9 mouse cellular contexts compared by ENCODE assay signal in genomic region chr7:121064309-121064708, GRCm38 (mm10). TPM values are rescaled to one million over a fixed set of nuclear protein-coding genes. Genes with fewer than 3 reads are reported as not detected.
DNase-seq lines count a peak whose midpoint lies in the region; ATAC-seq and TF ChIP-seq lines count a peak whose summit lies in the region.
"Had no signal": no experiment of that assay in that cellular context is flagged by ENCODE, and none has a peak within 500 bp of the region (broad histone marks: within the 10 kb centered on the region; RNA-seq: fewer than 3 reads in every experiment).

No protein-coding gene starts in this region.

- no peak overlapping the region for H3K4me3 ChIP-seq in liver, postnatal 0 days (ENCODE audit: low read depth, low read length)
- no peak overlapping the region for H3K4me3 ChIP-seq in liver, embryonic 11.5 days (ENCODE audit: low read depth, low read length)
- no peak overlapping the region for H3K4me3 ChIP-seq in stomach, postnatal 0 days (ENCODE audit: low read depth, low read length)
- no peak overlapping the region for H3K4me3 ChIP-seq in heart, embryonic 11.5 days (ENCODE audit: low read depth, low read length)
- H3K4me3 ChIP-seq: myocyte had no signal

- TF ChIP-seq CTCF in liver, postnatal 0 days (IDR thresholded peaks at IDR 0.05; ENCODE audit: low read depth) = peak; percentile 65
- TF ChIP-seq CTCF in stomach, postnatal 0 days (IDR thresholded peaks at IDR 0.05; ENCODE audit: low read depth) = peak; percentile 74

- no peak overlapping the region for H3K9ac ChIP-seq in liver, postnatal 0 days (replicated peaks)
- H3K9ac ChIP-seq in liver, embryonic 11.5 days (ENCODE audit: low read depth, low read length) = no peak overlapping the region
- H3K9ac ChIP-seq in stomach, postnatal 0 days (ENCODE audit: low read length) = no peak overlapping the region
- no peak overlapping the region for H3K9ac ChIP-seq in heart, embryonic 11.5 days (ENCODE audit: low read depth, low read length)

- no peaks in the 10 kb centered on the region for H3K4me1 ChIP-seq in liver, postnatal 0 days (ENCODE audit: insufficient read depth)
- no peaks in the 10 kb centered on the region for H3K4me1 ChIP-seq in liver, embryonic 11.5 days (replicated peaks; ENCODE audit: control insufficient read depth, insufficient read depth, low read length)
- no peaks in the 10 kb centered on the region for H3K4me1 ChIP-seq in stomach, postnatal 0 days (replicated peaks; ENCODE audit: control insufficient read depth, insufficient read depth)
- H3K4me1 ChIP-seq in heart, embryonic 11.5 days (ENCODE audit: control insufficient read depth, insufficient read depth, low read length) = no peaks in the 10 kb centered on the region

- no peak for TF ChIP-seq EP300 in liver, postnatal 0 days (IDR thresholded peaks at IDR 0.05; ENCODE audit: low read depth)
- TF ChIP-seq EP300 in stomach, postnatal 0 days (optimal IDR thresholded peaks at IDR 0.05) = no peak

- ATAC-seq in liver, postnatal 0 days = peak; percentile 23; the same call in 1 of the 2 replicates
- no peak; the same call in 1 of the 2 replicates for ATAC-seq in liver, embryonic 11.5 days (replicated peaks; ENCODE audit: low FRiP score)
- ATAC-seq in inflammation-experienced regulatory T-cells, adult 6 months = peak; percentile 59
- ATAC-seq in stomach, postnatal 0 days (ENCODE audit: low FRiP score, low TSS enrichment) = no peak
- no peak for ATAC-seq in heart, embryonic 11.5 days (replicated peaks; ENCODE audit: insufficient number of reproducible peaks, low FRiP score, low TSS enrichment)

- H3K27me3 ChIP-seq in liver, postnatal 0 days (ENCODE audit: insufficient read depth, low read length) = no peaks in the 10 kb centered on the region
- H3K27me3 ChIP-seq in liver, embryonic 11.5 days (replicated peaks; ENCODE audit: control insufficient read depth, insufficient read depth, low read length) = no peaks in the 10 kb centered on the region
- no peaks in the 10 kb centered on the region for H3K27me3 ChIP-seq in stomach, postnatal 0 days (ENCODE audit: control insufficient read depth, insufficient read depth, low read length)
- H3K27me3 ChIP-seq in heart, embryonic 11.5 days (ENCODE audit: control insufficient read depth, insufficient read depth, low read length) = no peaks in the 10 kb centered on the region

- no peak overlapping the region for H3K27ac ChIP-seq in liver, postnatal 0 days (ENCODE audit: low read depth)
- no peak overlapping the region for H3K27ac ChIP-seq in liver, embryonic 11.5 days (ENCODE audit: low read depth, low read length)
- H3K27ac ChIP-seq in stomach, postnatal 0 days (replicated peaks) = no peak overlapping the region
- H3K27ac ChIP-seq in heart, embryonic 11.5 days (ENCODE audit: low read depth, low read length) = no peak overlapping the region

- no peak overlapping the region for H3K4me2 ChIP-seq in liver, postnatal 0 days (ENCODE audit: low read depth, low read length)
- H3K4me2 ChIP-seq in liver, embryonic 11.5 days = no peak overlapping the region
- H3K4me2 ChIP-seq in stomach, postnatal 0 days (replicated peaks; ENCODE audit: low read depth) = no peak overlapping the region
- no peak overlapping the region for H3K4me2 ChIP-seq in heart, embryonic 11.5 days

- H3K9me3 ChIP-seq in liver, postnatal 0 days (ENCODE audit: low read length) = no peaks in the 10 kb centered on the region
- H3K9me3 ChIP-seq in liver, embryonic 11.5 days (ENCODE audit: control insufficient read depth, low read length) = no peaks in the 10 kb centered on the region
- H3K9me3 ChIP-seq in stomach, postnatal 0 days (ENCODE audit: control insufficient read depth, low read length) = no peaks in the 10 kb centered on the region
- no peaks in the 10 kb centered on the region for H3K9me3 ChIP-seq in heart, embryonic 11.5 days (replicated peaks; ENCODE audit: control insufficient read depth, low read length)

- peak; percentile 31 to 43 for DNase-seq in cerebellum, postnatal 14 days
- DNase-seq in cerebellum, adult 11 months = no peak
- no peak for DNase-seq in liver, postnatal 0 days
- no peak for DNase-seq in liver, embryonic 11.5 days (ENCODE audit: low spot score)
- DNase-seq in stomach, postnatal 0 days (ENCODE audit: low spot score) = no peak
- no peak for DNase-seq in testis, postnatal 10 days (ENCODE audit: low spot score)

- peaks cover 38% of the 10 kb centered on the region for H3K36me3 ChIP-seq in liver, postnatal 0 days (replicated peaks; ENCODE audit: insufficient read depth, low read length)
- no peaks in the 10 kb centered on the region for H3K36me3 ChIP-seq in liver, embryonic 11.5 days (ENCODE audit: control insufficient read depth, insufficient read depth, low read length)
- H3K36me3 ChIP-seq in stomach, postnatal 0 days (ENCODE audit: control insufficient read depth, insufficient read depth, low read length) = peaks cover 2% of the 10 kb centered on the region
- H3K36me3 ChIP-seq in heart, embryonic 11.5 days (ENCODE audit: control insufficient read depth, insufficient read depth, low read length) = peaks cover 2% of the 10 kb centered on the region; the same call in 1 of the 2 replicates

- 49% methylated on average over 4 of the region's 4 CpGs for WGBS in liver, postnatal 0 days (ENCODE audit: insufficient replicate concordance)
- WGBS in liver, embryonic 11.5 days = 56% methylated on average over 4 of the region's 4 CpGs
- 55% methylated on average over 4 of the region's 4 CpGs for WGBS in stomach, postnatal 0 days
- WGBS in heart, embryonic 11.5 days (ENCODE audit: insufficient replicate concordance) = 53% methylated on average over 4 of the region's 4 CpGs

RNA-seq across cellular contexts. Expression of gene Igsf6, which starts 10.1 kb away (rescaled TPM):
- polyA plus RNA-seq in liver, postnatal 0 days (2015; fragmentation: Nextera tagmentation; extraction: Ambion mirVana) = 12.4 and 14.6 TPM in 2 replicates
- polyA plus RNA-seq in liver, embryonic 11.5 days (2014; fragmentation: Nextera tagmentation; extraction: Ambion mirVana) = 8.4 and 10.2 TPM in 2 replicates
- 1 to 10 TPM in 1 of 3 experiments, under 1 TPM in 2; 0.26 to 2.6 (median 0.61) TPM for polyA plus RNA-seq in inflammation-experienced regulatory T-cells, adult 6 months (2017; shearing (Covaris generic))
- 1.8 TPM in 2 replicates for polyA plus RNA-seq in stomach, postnatal 0 days (2015; fragmentation: Nextera tagmentation; extraction: Ambion mirVana)
- 0.87 TPM in 2 replicates for polyA plus RNA-seq in heart, embryonic 11.5 days (2014; fragmentation: Nextera tagmentation; extraction: Ambion mirVana)

RNA-seq across cellular contexts. Expression of gene Otoa, which starts 17.1 kb away (rescaled TPM):
- 0.04 TPM in 1 of 2 replicates, not detected in the other for polyA plus RNA-seq in liver, postnatal 0 days (2015; fragmentation: Nextera tagmentation; extraction: Ambion mirVana)
- 0.16 TPM in 1 of 2 replicates, not detected in the other for polyA plus RNA-seq in liver, embryonic 11.5 days (2014; fragmentation: Nextera tagmentation; extraction: Ambion mirVana)
- polyA plus RNA-seq in inflammation-experienced regulatory T-cells, adult 6 months (2017; shearing (Covaris generic)) = not detected
- 0.05 and 0.11 TPM in 2 replicates for polyA plus RNA-seq in stomach, postnatal 0 days (2015; fragmentation: Nextera tagmentation; extraction: Ambion mirVana)
- not detected in 2 replicates for polyA plus RNA-seq in heart, embryonic 11.5 days (2014; fragmentation: Nextera tagmentation; extraction: Ambion mirVana)

RNA-seq across cellular contexts. Expression of gene Mettl9, which starts 30.1 kb away (rescaled TPM):
- polyA plus RNA-seq in liver, postnatal 0 days (2015; fragmentation: Nextera tagmentation; extraction: Ambion mirVana) = 34.9 and 36.4 TPM in 2 replicates
- 105 and 112 TPM in 2 replicates for polyA plus RNA-seq in liver, embryonic 11.5 days (2014; fragmentation: Nextera tagmentation; extraction: Ambion mirVana)
- polyA plus RNA-seq in inflammation-experienced regulatory T-cells, adult 6 months (2017; shearing (Covaris generic)) = 10 to 100 TPM in 1 of 3 experiments, 1 to 10 TPM in 2; 3.9 to 10.1 (median 7.1) TPM
- 82.1 and 85.2 TPM in 2 replicates for polyA plus RNA-seq in stomach, postnatal 0 days (2015; fragmentation: Nextera tagmentation; extraction: Ambion mirVana)
- polyA plus RNA-seq in heart, embryonic 11.5 days (2014; fragmentation: Nextera tagmentation; extraction: Ambion mirVana) = 117 and 124 TPM in 2 replicates

Comparison
In these comparisons a context has a peak if more than half of its experiments do, and no peak if none do; other contexts are left out.
1. DNase-seq: peak in cerebellum, postnatal 14 days (2 of 2); none in cerebellum, adult 11 months (single experiment), liver, postnatal 0 days (single experiment), liver, embryonic 11.5 days (single experiment), stomach, postnatal 0 days (single experiment) and testis, postnatal 10 days (single experiment).
2. ATAC-seq: peak in liver, postnatal 0 days (single experiment) and inflammation-experienced regulatory T-cells, adult 6 months (single experiment); none in liver, embryonic 11.5 days (single experiment), stomach, postnatal 0 days (single experiment) and heart, embryonic 11.5 days (single experiment).